Mouse (Mus musculus) cerebellum, adult 2 months (tissue): Measurements from ENCODE around the gene Frmpd3.

Source experiments
- CTCF ChIP-seq: fragments of 200-500 bp; IDR thresholded peaks from 2 replicates; pipeline ENCODE4 v1.5.1; 2011; ENCODE audit warnings: low read depth, mild to moderate bottlenecking, control low read depth, low read length, moderate library complexity, borderline replicate concordance; ENCODE audit not compliant: insufficient read depth
- POLR2A ChIP-seq: fragments of 200-500 bp; IDR thresholded peaks from 2 replicates; pipeline ENCODE4 v1.6.1; 2011; ENCODE audit warnings: low read length, control low read depth, borderline replicate concordance; ENCODE audit not compliant: insufficient read depth

GRCm38 (mm10) chrX:140317931-140318330, 24.1 kb upstream of the Frmpd3 start:
- TF ChIP-seq CTCF: no peak
- no peak for TF ChIP-seq POLR2A
